Mouse (Mus musculus) T-helper 17 cell (primary cell): ENCODE measurements around the gene Kcna7.
"Not testable (repeated sequence)": the region's sequence is repeated elsewhere in the genome, so short reads cannot be mapped to it uniquely, and the experiment has no call there.

Experiments
- in situ Hi-C, 2 experiments: fragments of 300-600 bp; cut with MboI, MseI; formaldehyde crosslinking; loops; 1 replicate in 1 of 2; 2 replicates in 1 of 2; pipeline ENCODE4 v1.15.1; 2025; ENCODE audit warnings: high pct_unique_total_duplicates in 2 of 2

The Kcna7 gene

GRCm38 (mm10) chr7:45405091-45406075 lies at the start of gene Kcna7:
Kcna7 (plus strand) TSS chr7:45405653.
- in situ Hi-C loops = no loop called here

DNA sequence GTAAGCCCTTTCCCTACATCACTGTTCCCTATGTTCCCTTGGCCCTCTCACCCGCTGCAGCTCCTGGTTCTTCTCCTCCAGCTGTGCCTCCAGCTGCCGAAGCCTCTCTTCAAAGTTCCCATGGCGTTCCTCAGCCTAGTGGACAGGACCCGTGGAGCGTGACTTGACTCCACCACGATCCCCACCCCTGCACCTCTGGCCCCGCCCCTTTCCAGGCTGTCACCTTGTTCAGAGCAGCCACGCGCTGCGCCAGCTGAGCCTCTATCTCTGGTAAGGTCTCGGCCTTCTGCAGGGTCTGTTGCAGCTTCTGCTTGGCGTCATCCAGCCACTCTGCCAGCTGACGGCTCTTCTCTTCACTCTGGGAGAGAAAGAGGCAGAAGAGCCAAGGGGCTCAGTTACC lies 49.4 kb upstream of the Kcna7 start:
- in situ Hi-C loops = no loop called here

- in situ Hi-C loops = not testable (repeated sequence)
These were observed 46.4 kb upstream of the Kcna7 start for GRCm38 (mm10) chr7:45359081-45359480.

GRCm38 (mm10) chr7:45360404-45361125 lies 44.9 kb upstream of the Kcna7 start:
- in situ Hi-C loops = no loop called here

- in situ Hi-C loops = no loop called here
These were observed 44.1 kb upstream of the Kcna7 start for GRCm38 (mm10) chr7:45361243-45361804.

GRCm38 (mm10) chr7:45362801-45363200 lies 42.7 kb upstream of the Kcna7 start:
- in situ Hi-C loops = no loop called here

DNA sequence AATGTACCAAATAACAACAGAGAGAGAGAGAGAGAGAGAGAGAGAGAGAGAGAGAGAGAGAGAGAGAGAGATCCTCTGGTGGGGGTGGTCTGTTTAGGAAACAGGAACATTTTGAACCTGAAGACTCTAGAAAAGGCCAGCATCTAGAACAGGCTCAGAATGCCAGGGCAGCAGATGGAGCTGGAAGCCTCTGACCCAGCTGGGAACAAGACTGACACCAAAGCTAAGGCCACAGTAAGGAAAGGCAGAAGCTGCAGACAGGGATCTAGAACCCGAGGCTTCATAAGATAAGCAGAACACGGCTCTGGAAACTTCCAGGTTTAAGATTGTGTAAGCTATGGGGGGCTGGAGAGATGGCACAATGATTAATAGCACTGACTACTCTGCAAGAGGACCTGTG lies 41.5 kb upstream of the Kcna7 start:
- in situ Hi-C loops = no loop called here

- in situ Hi-C loops = no loop called here
These were observed 39.5 kb upstream of the Kcna7 start for GRCm38 (mm10) chr7:45365742-45366651.

DNA sequence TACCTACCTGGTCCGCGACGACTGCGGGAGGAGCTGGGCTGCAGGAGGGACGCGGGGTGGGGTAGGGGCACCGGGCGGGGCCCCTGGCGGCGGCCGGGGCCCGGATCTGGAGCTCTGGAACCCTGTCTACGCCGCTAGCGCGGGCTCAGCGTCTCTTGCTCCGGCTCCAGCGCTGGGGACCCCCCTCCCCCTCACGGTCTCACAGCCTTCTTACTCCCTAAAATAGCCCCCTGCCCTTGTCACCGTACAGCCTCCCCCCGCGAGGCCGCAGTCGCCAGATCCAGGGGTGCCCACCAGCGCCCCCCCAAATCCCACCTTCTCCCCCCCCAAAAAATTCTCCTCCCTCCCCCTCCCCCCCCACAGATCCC lies 38.8 kb upstream of the Kcna7 start, which contains the start of gene Ppfia3:
TSS of gene Ppfia3 (minus strand) at position 368 of the 368 bp plus-strand sequence.
- in situ Hi-C loops = no loop called here

GRCm38 (mm10) chr7:45367020-45367880 lies 38.2 kb upstream of the Kcna7 start:
- in situ Hi-C loops = no loop called here

DNA sequence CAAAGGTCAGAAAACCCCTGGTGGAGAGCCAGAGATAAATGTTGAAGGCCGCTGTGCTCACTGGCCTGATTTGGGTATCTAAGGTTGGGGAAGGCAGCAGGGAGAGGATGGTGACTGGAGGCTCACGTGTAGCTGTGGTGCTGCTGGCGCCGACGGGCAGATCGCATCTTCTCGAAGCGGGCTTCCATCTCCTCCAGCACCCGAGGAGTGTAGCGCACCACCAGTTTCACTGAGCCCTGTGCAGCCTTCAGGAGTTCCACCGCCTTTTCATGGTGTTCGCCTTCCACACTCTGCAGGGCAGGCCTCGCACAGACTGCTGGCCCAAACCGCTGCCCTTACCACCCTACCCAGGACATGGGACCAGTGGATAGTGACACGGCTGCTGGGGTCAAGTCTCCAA lies 37.3 kb upstream of the Kcna7 start:
- in situ Hi-C loops = no loop called here

DNA sequence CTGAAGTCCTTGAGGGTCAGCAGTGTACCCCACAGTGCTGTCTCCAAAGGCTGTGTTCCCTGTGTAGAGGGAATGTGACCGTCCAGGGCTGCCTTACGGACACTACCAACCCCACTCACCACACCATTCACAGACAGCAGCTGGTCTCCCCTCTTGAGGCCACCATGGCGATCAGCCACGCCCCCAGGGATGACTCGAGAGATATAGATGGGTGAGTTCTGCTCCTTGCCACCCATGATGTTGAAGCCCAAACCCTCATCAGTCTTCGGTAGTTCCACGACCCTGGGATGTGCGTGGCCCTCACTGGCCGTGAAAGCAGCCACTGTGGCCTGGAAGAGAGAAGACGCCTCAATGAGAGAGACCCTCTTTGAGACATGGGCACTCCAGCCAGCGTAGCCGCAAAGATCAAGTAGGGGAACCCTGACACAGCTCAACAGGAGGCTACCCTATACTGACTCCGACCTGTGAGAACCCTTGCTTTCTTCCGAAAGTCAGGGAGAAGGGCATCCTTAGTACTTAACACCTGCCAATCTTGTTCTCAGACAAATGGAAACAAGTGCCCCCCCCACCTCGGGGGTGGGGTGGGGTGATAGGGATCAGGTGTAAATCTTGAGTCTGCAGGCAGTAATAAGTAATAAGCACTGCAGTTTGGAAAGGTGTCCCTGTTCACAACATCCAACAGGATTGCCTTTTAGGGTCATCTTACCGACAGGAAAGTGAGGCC lies 36.3 kb upstream of the Kcna7 start:
- in situ Hi-C loops = no loop called here

DNA sequence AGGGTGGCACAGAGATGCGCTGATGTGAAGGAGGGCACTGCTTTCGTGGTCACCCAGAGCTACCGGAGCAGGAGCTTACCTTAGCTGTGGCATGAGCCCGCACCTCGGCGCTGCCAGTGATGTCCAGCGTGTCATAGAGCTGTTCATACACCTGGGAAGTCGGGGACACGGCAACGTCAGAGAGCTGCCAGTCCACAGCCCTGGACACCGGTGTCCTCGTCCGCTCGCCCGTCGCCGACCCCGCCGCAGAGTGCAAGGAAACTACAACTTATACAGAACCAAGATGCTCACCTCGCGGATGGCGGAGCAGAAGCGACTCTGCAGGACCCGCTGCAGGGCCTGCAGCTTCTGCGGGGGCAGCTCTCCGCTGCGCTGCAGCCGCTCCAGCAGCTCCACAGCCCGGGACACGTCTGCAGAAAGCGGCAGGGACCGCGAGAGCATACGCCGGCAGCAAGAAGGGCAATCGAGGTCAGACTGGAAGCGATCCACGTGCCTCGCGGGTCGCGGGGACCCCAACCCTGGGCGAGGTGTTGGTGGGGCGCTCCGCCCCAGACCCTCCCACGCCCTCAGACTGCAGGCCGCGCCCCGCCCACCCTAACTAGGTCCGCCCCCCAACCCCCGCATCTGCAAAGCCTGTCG lies 35.5 kb upstream of the Kcna7 start:
- in situ Hi-C loops = no loop called here

GRCm38 (mm10) chr7:45370475-45371311 lies 34.8 kb upstream of the Kcna7 start, which contains the start of gene Lin7b:
Lin7b (minus strand) TSS chr7:45370583.
- in situ Hi-C loops = no loop called here

DNA sequence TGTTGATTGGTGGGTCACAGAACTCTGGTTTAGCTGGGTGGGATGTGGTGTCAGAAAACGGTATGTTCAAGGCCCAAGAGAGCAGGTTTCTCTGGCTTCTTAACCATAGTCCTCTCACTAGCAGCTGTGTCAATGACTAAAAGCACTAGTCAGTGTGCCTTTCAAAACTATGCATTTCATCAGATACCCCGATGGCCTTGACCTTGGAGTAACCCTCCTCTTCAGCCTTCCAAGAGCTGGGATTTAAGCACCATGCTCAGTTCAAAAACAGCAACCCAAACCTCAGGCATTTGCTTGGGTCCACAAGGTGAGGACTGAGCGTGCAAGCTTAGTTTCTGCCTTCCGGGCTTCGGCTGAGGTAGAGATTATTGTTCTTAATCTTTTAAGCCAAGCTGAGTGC lies 33.1 kb upstream of the Kcna7 start:
- in situ Hi-C loops = no loop called here

DNA sequence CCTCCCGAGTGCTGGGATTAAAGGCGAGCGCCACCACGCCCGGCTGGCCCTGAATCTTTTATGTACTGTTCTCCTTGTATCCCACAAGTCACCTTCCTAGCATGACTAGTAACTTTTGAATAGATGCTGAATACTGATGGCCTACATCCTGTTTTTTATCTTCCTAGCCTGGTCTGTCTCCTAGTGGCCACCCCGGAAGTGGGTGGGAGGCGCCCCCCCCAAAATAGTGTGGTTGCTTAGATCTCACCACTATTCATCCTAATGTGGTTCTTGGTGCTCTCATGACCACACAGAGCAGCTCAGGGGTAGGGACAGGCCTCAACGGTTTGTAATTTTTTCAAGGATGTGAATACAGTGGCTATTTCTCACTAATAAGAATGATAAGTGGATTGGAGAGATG lies 30.8 kb upstream of the Kcna7 start:
- in situ Hi-C loops = loop anchor here in 1 of 2 experiments (25.0 kb wide), 1 partner anchor 1413 kb away; the partner anchor contains the start of genes Gtf2h1 and Hps5

DNA sequence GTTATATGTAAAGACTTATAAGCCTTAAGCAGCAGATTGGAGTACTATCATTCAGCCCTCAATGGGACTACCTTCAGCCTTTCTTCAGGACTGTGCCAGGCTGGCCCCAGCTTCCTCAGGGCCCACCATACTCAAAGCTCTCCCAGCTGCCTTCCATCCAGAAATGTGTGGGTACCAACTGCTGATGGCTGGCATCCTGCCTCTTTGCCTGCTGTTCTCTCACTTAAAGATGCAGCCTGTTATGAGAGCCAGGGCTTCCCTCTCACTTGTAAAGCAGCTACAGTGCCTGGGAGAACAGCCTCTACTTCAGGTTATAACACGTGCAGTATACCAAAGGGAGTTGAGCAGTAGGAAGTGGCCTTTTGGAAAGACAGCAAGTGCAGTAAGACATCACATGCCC lies 29.4 kb upstream of the Kcna7 start:
- in situ Hi-C loops = loop anchor here in 1 of 2 experiments (25.0 kb wide), 1 partner anchor 1411 kb away; the partner anchor contains the start of genes Gtf2h1 and Hps5

- in situ Hi-C loops = loop anchor here in 1 of 2 experiments (25.0 kb wide), 1 partner anchor 1401 kb away; the partner anchor contains the start of genes Gtf2h1 and Hps5
These were observed 19.4 kb upstream of the Kcna7 start for GRCm38 (mm10) chr7:45386077-45386476.
